Mouse (Mus musculus) adrenal gland, postnatal 25 days (tissue): ENCODE measurements at regions not wholly inside any gene's neighbourhood (a gene's known extent, or its start where the extent isn't known, plus 50 kb on each side); places are given as distances from the start of the nearest gene placed in this dataset.

Experiments
- DNase-seq: peaks from one replicate; pipeline ENCODE4 v3.0.0; 2021; ENCODE audit warnings: mixed read lengths

GRCm38 (mm10) chr3:10697698-10698452 is 362.4 kb upstream of the Gm38303 start:
- no peak for DNase-seq

DNA sequence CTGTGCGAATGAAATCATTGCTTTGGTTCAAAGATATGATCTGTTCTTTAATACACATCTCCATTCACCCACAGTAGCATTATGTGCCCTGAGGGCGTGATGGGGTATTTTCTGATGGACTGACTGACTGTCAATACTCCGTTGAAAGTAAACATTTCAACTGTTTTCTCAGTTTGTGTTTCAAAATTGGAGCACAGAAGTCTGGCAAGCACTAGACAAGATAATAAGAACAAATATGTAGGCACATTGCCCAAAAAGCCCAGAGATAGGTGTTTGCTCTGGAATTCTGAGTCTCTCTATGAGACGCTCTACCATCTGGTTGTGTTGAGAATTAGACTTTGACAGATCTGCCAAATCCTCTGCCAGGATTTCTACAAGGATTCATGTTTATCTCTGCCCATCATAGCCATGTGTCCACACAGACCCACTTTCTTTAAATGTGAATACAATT is 350.0 kb upstream of the Gm38303 start:
- no peak for DNase-seq

DNA sequence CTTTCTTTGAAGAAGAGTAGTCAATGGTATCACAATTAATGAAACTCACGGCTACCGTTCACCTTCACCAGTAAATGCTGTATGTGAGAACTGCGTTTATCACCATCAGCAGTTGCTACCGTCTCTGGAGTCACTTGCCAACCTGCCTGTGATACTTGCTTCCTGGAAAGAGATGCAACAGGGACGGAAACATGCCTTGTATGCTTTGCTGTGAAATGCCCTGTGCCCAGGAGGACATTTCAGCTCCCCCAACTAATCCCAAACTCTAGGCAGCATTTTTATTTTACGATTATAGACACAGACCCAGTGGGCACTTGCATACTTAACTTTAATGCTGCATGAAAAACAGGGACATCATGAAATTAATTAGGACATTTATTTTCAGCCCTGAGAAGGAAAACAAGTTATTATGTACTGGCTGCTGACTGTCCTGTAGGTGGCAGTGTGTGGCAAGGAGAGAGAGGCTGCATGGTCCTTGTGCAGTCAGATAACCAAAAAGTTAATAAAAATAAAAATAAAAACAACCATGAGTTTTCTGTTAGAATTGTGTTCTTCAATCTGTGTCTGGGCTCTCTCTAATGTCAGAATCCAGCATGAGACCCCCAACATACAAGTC is 349.5 kb upstream of the Gm38303 start:
- peak; percentile 27 for DNase-seq

GRCm38 (mm10) chr3:10681938-10682337 is 346.5 kb upstream of the Gm38303 start:
- no peak for DNase-seq

DNA sequence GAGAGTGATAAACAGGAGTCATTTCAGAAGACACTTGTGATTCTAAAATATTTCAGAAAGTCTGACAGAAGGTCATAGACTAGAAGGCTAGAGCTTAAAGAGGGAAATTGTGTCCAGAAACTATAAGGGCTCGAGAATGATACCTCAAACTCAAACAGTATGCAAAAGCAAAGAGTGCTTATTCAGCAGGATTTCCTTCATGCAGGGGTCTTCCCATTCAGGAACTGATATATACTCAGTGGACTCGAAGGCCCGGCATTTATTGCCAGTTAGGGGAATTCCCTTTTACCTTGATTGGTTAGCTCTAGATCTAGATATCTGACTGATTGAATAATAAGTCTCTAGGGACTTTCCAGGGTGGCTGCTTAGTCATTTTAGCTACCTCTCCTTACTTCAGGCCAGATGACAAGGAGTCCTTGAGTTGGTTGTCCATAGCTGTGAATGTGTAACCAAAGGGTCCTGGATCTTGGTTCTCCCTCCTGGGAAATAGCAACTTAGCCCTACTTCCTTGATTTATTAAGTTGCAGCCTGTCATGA is 312.6 kb upstream of the Gm38303 start:
- DNase-seq = no peak
